Mouse (Mus musculus): ENCODE data around the gene Gk.

GRCm38 (mm10) chrX:85756005-85756404 is 20.6 kb downstream of the Gk start:
- TF ChIP-seq TAL1 (conservative IDR thresholded peaks at IDR 0.05; ENCODE audit: low read depth, low read length) (no peak), CTCF (IDR thresholded peaks at IDR 0.05; ENCODE audit: low read depth, low read length) (no peak), POLR2AphosphoS5 (IDR thresholded peaks at IDR 0.05; ENCODE audit: insufficient replicate concordance, low read depth, low read length) (no peak), GATA2 (IDR thresholded peaks at IDR 0.05; ENCODE audit: borderline replicate concordance, low read depth, low read length) (no peak)
